Mouse (Mus musculus) bone marrow, adult 2 months (tissue): ENCODE measurements around the gene Dtx3. TPM values are rescaled to one million over a fixed set of nuclear protein-coding genes. Genes with fewer than 3 reads are reported as not detected.

Source experiments
- H3K27ac ChIP-seq: fragments of 200-500 bp; 2 replicates; pipeline ENCODE4 v1.5.1; 2012; ENCODE audit warnings: low read depth, mild to moderate bottlenecking, control low read depth, inconsistent platforms, low read length; ENCODE audit not compliant: control insufficient read depth, poor library complexity, insufficient read depth
- H3K4me1 ChIP-seq: fragments of 200-500 bp; 2 replicates; pipeline ENCODE4 v1.6.1; 2011; ENCODE audit warnings: low read length; ENCODE audit not compliant: control insufficient read depth, insufficient read depth
- H3K4me3 ChIP-seq: fragments of 200-500 bp; replicated peaks from 2 replicates; pipeline ENCODE3; 2011; ENCODE audit warnings: mild to moderate bottlenecking, low read depth, low read length, control low read depth; ENCODE audit not compliant: control insufficient read depth
- CTCF ChIP-seq: fragments of 200-500 bp; IDR thresholded peaks from 2 replicates; pipeline ENCODE4 v1.5.1; 2011; ENCODE audit warnings: low read length, control low read depth; ENCODE audit not compliant: control insufficient read depth, insufficient read depth
- POLR2A ChIP-seq: fragments of 200-500 bp; IDR thresholded peaks from 2 replicates; pipeline ENCODE4 v1.6.1; 2011; ENCODE audit warnings: low read depth, mild to moderate bottlenecking, control low read depth, low read length, borderline replicate concordance; ENCODE audit not compliant: control insufficient read depth
- WGBS: fragments of 180-500 bp; shearing (Covaris S2); methylation state at CpG from one replicate; pipeline ENCODE4 v1.1.7; 2018; 5-methylcytosine and 5-hydroxymethylcytosine counted together
- polyA plus RNA-seq: library from polyadenylated mRNA; stranded (reverse); fragments of >200 nt; gene quantifications from 2 replicates; pipeline ENCODE4 v1.2.4, GENCODE M21; 2011; ENCODE audit warnings: low replicate concordance; ENCODE audit not compliant: missing spikeins, insufficient read depth, insufficient read length

Gene Dtx3
- polyA plus RNA-seq, 1 experiment, result 78.7 TPM

- 4% methylated on average over 41 of the region's 41 CpGs for WGBS
- no peak overlapping the region for H3K4me3 ChIP-seq
- H3K27ac ChIP-seq, result no peak overlapping the region
- TF ChIP-seq CTCF, result no peak
- no peak for TF ChIP-seq POLR2A
- peaks cover 2% of the 10 kb centered on the region; the same call in 1 of the 2 replicates for H3K4me1 ChIP-seq
These were observed 17.1 kb downstream of the Dtx3 start for GRCm38 (mm10) chr10:127178286-127179027.

GRCm38 (mm10) chr10:127177719-127178118 is 17.8 kb downstream of the Dtx3 start:
- Histone ChIP-seq H3K27ac (no peak overlapping the region), H3K4me3 (no peak overlapping the region), H3K4me1 (peaks cover 2% of the 10 kb centered on the region; the same call in 1 of the 2 replicates)
- 3% methylated on average over 23 of the region's 23 CpGs for WGBS
- peak; percentile 79 for TF ChIP-seq CTCF
- TF ChIP-seq POLR2A, result no peak

GRCm38 (mm10) chr10:127177235-127177634 is 18.3 kb downstream of the Dtx3 start:
- 20% methylated on average over 9 of the region's 9 CpGs for WGBS
- no peak overlapping the region for H3K4me3 ChIP-seq
- peaks cover 2% of the 10 kb centered on the region; the same call in 1 of the 2 replicates for H3K4me1 ChIP-seq
- TF ChIP-seq POLR2A (no peak), CTCF (no peak)
- no peak overlapping the region for H3K27ac ChIP-seq

GRCm38 (mm10) chr10:127176756-127177155 is 18.8 kb downstream of the Dtx3 start:
- no peak overlapping the region for H3K27ac ChIP-seq
- H3K4me3 ChIP-seq, result no peak overlapping the region
- H3K4me1 ChIP-seq, result peaks cover 2% of the 10 kb centered on the region; the same call in 1 of the 2 replicates
- WGBS, result 5% methylated on average over 7 of the region's 7 CpGs
- TF ChIP-seq POLR2A (no peak), CTCF (no peak)

GRCm38 (mm10) chr10:127176228-127176627 is 19.3 kb downstream of the Dtx3 start:
- Histone ChIP-seq H3K4me3 (no peak overlapping the region), H3K4me1 (peaks cover 2% of the 10 kb centered on the region; the same call in 1 of the 2 replicates), H3K27ac (no peak overlapping the region)
- 34% methylated on average over 3 of the region's 3 CpGs for WGBS
- no peak for TF ChIP-seq CTCF
- no peak for TF ChIP-seq POLR2A

GRCm38 (mm10) chr10:127174170-127174569 is 21.4 kb downstream of the Dtx3 start:
- 78% methylated on average over 7 of the region's 7 CpGs for WGBS
- H3K4me3 ChIP-seq, result no peak overlapping the region
- H3K4me1 ChIP-seq, result peaks cover 2% of the 10 kb centered on the region; the same call in 1 of the 2 replicates
- TF ChIP-seq CTCF (no peak), POLR2A (no peak)
- H3K27ac ChIP-seq, result no peak overlapping the region

- 62% methylated on average over 16 of the region's 16 CpGs for WGBS
- H3K4me1 ChIP-seq, result peaks cover 2% of the 10 kb centered on the region; the same call in 1 of the 2 replicates
- TF ChIP-seq CTCF (no peak), POLR2A (no peak)
- no peak overlapping the region for H3K27ac ChIP-seq
- no peak overlapping the region for H3K4me3 ChIP-seq
These were observed 22.1 kb downstream of the Dtx3 start for GRCm38 (mm10) chr10:127173148-127174065.

- TF ChIP-seq POLR2A (no peak), CTCF (no peak)
- Histone ChIP-seq H3K27ac (no peak overlapping the region), H3K4me1 (peaks cover 3% of the 10 kb centered on the region; the same call in 1 of the 2 replicates), H3K4me3 (no peak overlapping the region)
- 89% methylated on average over 15 of the region's 15 CpGs for WGBS
These were observed 23.8 kb downstream of the Dtx3 start for GRCm38 (mm10) chr10:127171631-127172200.
